Mouse (Mus musculus) MEL (cell line): ENCODE results near the gene Rpl13a. TPM values are rescaled to one million over a fixed set of nuclear protein-coding genes. Genes with fewer than 3 reads are reported as not detected.

ENCODE experiments used
- DNase-seq: peaks from one replicate; pipeline ENCODE4 v3.0.0; 2011; ENCODE audit warnings: low read depth, low spot score
- H3K27ac ChIP-seq: 2 replicates; pipeline ENCODE4 v1.5.1; 2012; ENCODE audit warnings: low read depth, mild to moderate bottlenecking, control low read depth, low read length, moderate library complexity; ENCODE audit not compliant: control insufficient read depth
- H3K27me3 ChIP-seq, 2 experiments: fragments of 150-350 bp in 1 of 2; sonication (generic) in 1 of 2; 2 replicates each; pipeline ENCODE4 v1.6.1; 2012; ENCODE audit warnings: low read length in 2 of 2, mild to moderate bottlenecking in 2 of 2, improper control_type of control experiment in 1 of 2, moderate library complexity in 1 of 2; ENCODE audit not compliant: insufficient read depth in 2 of 2, control insufficient read depth in 1 of 2
- H3K36me3 ChIP-seq, 2 experiments: 2 replicates each; pipeline ENCODE4 v1.6.1; 2012 to 2014; ENCODE audit warnings: low read length in 2 of 2, improper control_type of control experiment in 1 of 2, inconsistent platforms in 1 of 2, mild to moderate bottlenecking in 1 of 2; ENCODE audit not compliant: insufficient read depth in 2 of 2, control insufficient read depth in 1 of 2
- H3K4me1 ChIP-seq, 2 experiments: fragments of 150-350 bp in 1 of 2; sonication (generic) in 1 of 2; 2 replicates each; pipeline ENCODE4 v1.6.1; 2012; ENCODE audit warnings: low read length in 2 of 2, improper control_type of control experiment in 1 of 2, mild to moderate bottlenecking in 1 of 2; ENCODE audit not compliant: insufficient read depth in 2 of 2, control insufficient read depth in 1 of 2
- H3K4me3 ChIP-seq, 2 experiments: fragments of 150-350 bp in 1 of 2; sonication (generic) in 1 of 2; 2 replicates each; pipeline ENCODE4 v1.5.1; 2012; ENCODE audit warnings: low read depth in 2 of 2, low read length in 2 of 2, mild to moderate bottlenecking in 2 of 2, moderate library complexity in 2 of 2, control low read depth in 1 of 2, improper control_type of control experiment in 1 of 2; ENCODE audit not compliant: control insufficient read depth in 1 of 2, insufficient read depth in 1 of 2
- H3K79me2 ChIP-seq: 2 replicates; pipeline ENCODE4 v1.6.1; 2012; ENCODE audit warnings: mild to moderate bottlenecking, low read length, moderate library complexity; ENCODE audit not compliant: control insufficient read depth, poor library complexity, insufficient read depth
- H3K9ac ChIP-seq: 2 replicates; pipeline ENCODE4 v1.6.1; 2012; ENCODE audit warnings: low read depth, mild to moderate bottlenecking, control low read depth, low read length, moderate library complexity; ENCODE audit not compliant: control insufficient read depth, poor library complexity, severe bottlenecking
- H3K9me3 ChIP-seq: fragments of 150-350 bp; sonication (generic); replicated peaks from 2 replicates; pipeline ENCODE4 v1.6.1; 2012; ENCODE audit warnings: mild to moderate bottlenecking, low read length, improper control_type of control experiment, moderate library complexity; ENCODE audit not compliant: insufficient read depth
- CHD1 ChIP-seq: IDR thresholded peaks from 2 replicates; pipeline ENCODE4 v1.6.1; 2012; ENCODE audit warnings: low read depth, mild to moderate bottlenecking, inconsistent platforms, low read length, improper control_type of control experiment
- CHD2 ChIP-seq: IDR thresholded peaks from 2 replicates; pipeline ENCODE4 v1.6.1; 2011; ENCODE audit warnings: low read length, improper control_type of control experiment
- E2F4 ChIP-seq: IDR thresholded peaks from 2 replicates; pipeline ENCODE4 v1.6.1; 2011; ENCODE audit warnings: low read depth, low read length, improper control_type of control experiment, borderline replicate concordance
- ELF1 ChIP-seq: IDR thresholded peaks from 2 replicates; pipeline ENCODE4 v1.6.1; 2014; ENCODE audit warnings: low read depth, mild to moderate bottlenecking, inconsistent platforms, low read length, improper control_type of control experiment, moderate library complexity
- EP300 ChIP-seq, 2 experiments: IDR thresholded peaks; 2 replicates each; pipeline ENCODE4 v1.6.1; 2011; ENCODE audit warnings: improper control_type of control experiment in 2 of 2, low read length in 2 of 2, low read depth in 1 of 2, mild to moderate bottlenecking in 1 of 2
- ETS1 ChIP-seq: IDR thresholded peaks from 2 replicates; pipeline ENCODE4 v1.6.1; 2012; ENCODE audit warnings: low read depth, mild to moderate bottlenecking, inconsistent platforms, low read length, improper control_type of control experiment, moderate library complexity
- HCFC1 ChIP-seq: IDR thresholded peaks from 2 replicates; pipeline ENCODE4 v1.6.1; 2012; ENCODE audit warnings: low read depth, mild to moderate bottlenecking, inconsistent platforms, low read length, improper control_type of control experiment, moderate library complexity
- KAT2A ChIP-seq: conservative IDR thresholded peaks from 2 replicates; pipeline ENCODE4 v1.6.1; 2012; ENCODE audit warnings: low read depth, low read length, improper control_type of control experiment, inconsistent platforms
- MYC ChIP-seq: IDR thresholded peaks from 2 replicates; pipeline ENCODE4 v1.6.1; 2011; ENCODE audit warnings: low read depth, mild to moderate bottlenecking, low read length, improper control_type of control experiment, moderate library complexity
- NELFE ChIP-seq: IDR thresholded peaks from 2 replicates; pipeline ENCODE4 v1.6.1; 2011; ENCODE audit warnings: low read depth, low read length, improper control_type of control experiment
- POLR2A ChIP-seq, 2 experiments: IDR thresholded peaks; 2 replicates each; pipeline ENCODE4 v1.6.1; 2011 to 2012; ENCODE audit warnings: low read length in 2 of 2, mild to moderate bottlenecking in 2 of 2, control low read depth in 1 of 2, improper control_type of control experiment in 1 of 2, low read depth in 1 of 2, moderate library complexity in 1 of 2; ENCODE audit not compliant: control insufficient read depth in 1 of 2, insufficient read depth in 1 of 2, poor library complexity in 1 of 2
- POLR2AphosphoS2 ChIP-seq: IDR thresholded peaks from 2 replicates; pipeline ENCODE4 v1.6.1; 2011; ENCODE audit warnings: low read length, improper control_type of control experiment
- POLR2AphosphoS5 ChIP-seq: IDR thresholded peaks from 2 replicates; pipeline ENCODE4 v1.6.1; 2012; ENCODE audit warnings: low read depth, borderline replicate concordance, mild to moderate bottlenecking, inconsistent platforms, low read length, moderate library complexity, mixed read lengths
- RAD21 ChIP-seq: IDR thresholded peaks from 2 replicates; pipeline ENCODE4 v1.6.1; 2011; ENCODE audit warnings: mild to moderate bottlenecking, low read depth, low read length, improper control_type of control experiment
- SIN3A ChIP-seq: IDR thresholded peaks from 2 replicates; pipeline ENCODE4 v1.6.1; 2012; ENCODE audit warnings: low read length, improper control_type of control experiment, inconsistent platforms
- SMC3 ChIP-seq: IDR thresholded peaks from 2 replicates; pipeline ENCODE4 v1.6.1; 2011; ENCODE audit warnings: low read depth, low read length, improper control_type of control experiment
- TAL1 ChIP-seq: IDR thresholded peaks from 2 replicates; pipeline ENCODE4 v1.6.1; 2012; ENCODE audit warnings: mild to moderate bottlenecking, inconsistent platforms, low read length, moderate library complexity, mixed read lengths
- ZKSCAN1 ChIP-seq: IDR thresholded peaks from 2 replicates; pipeline ENCODE4 v1.6.1; 2012; ENCODE audit warnings: low read depth, mild to moderate bottlenecking, inconsistent platforms, low read length, improper control_type of control experiment, moderate library complexity
- ZMIZ1 ChIP-seq: IDR thresholded peaks from 2 replicates; pipeline ENCODE4 v1.6.1; 2012; ENCODE audit warnings: low read depth, mild to moderate bottlenecking, inconsistent platforms, low read length, improper control_type of control experiment, moderate library complexity
- ZNF384 ChIP-seq: IDR thresholded peaks from 2 replicates; pipeline ENCODE4 v1.6.1; 2012; ENCODE audit warnings: low read depth, mild to moderate bottlenecking, inconsistent platforms, low read length, improper control_type of control experiment
- polyA plus RNA-seq, 2 experiments: library from polyadenylated mRNA; stranded (reverse) in 1 of 2; unstranded in 1 of 2; fragments of >175 nt in 1 of 2; fragments of >200 nt in 1 of 2; gene quantifications; 2 replicates each; pipeline versions ENCODE4 v1.2.1 to v1.2.4; 2012; ENCODE audit warnings: low replicate concordance in 2 of 2, low read depth in 1 of 2; ENCODE audit not compliant: insufficient read length in 2 of 2, insufficient read depth in 1 of 2, missing spikeins in 1 of 2
- total RNA-seq: library from RNA; depleted of rRNA; stranded (reverse); fragments of 300-350 nt; gene quantifications from 2 replicates; pipeline ENCODE4 v1.2.3, GENCODE M21; 2012

Rpl13a gene
- total and polyA plus RNA-seq, 3 experiments, result 2,091 to 3,727 (median 3,160) TPM

DNA sequence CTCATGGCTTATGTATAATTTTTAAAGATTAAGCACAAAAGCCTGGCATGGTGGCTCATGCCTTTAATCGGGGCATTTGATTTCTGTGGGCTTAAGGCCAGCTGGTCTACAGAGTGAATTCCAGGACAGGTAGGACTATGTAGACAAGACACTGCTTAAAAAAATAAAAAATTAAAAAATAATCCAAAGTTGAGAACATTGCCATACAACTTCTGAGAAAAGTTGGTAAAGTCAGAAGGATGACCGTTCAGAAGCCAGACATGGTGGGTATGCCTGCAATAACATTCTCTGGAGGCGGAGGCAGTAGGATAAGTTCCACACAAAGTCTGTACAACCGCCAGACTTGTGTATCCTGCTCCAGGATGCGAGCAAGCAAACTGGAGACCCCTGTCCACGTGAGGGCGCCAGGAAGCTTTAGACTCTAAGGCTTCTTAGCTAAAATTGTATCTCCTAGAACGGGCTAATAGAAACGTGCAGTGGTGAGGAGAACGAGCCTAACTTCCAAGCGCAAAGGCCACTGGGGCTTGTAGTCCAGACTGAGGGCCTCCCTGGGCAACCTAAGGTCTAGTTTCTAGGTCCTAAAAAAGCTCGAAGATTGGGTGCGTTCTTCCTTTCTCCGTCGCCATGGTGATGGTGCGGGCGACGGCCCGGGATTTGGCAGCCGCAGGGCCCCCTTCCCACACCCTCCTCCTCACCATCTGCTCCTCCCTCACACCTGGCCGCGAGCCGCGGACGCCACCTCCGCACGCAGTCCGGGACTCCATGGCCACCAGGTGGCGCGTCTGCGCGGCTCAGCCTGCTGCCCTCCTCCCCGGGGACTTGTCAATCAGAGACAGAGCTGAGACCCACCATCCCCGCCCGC, 33.3 kb upstream of the Rpl13a start (continued):
- TF ChIP-seq MYC (peak; percentile 89; the same call in 1 of the 2 replicates), ETS1 (peak; percentile 43; the same call in 1 of the 2 replicates), RAD21 (peak; percentile 48), ZMIZ1 (no peak)

DNA sequence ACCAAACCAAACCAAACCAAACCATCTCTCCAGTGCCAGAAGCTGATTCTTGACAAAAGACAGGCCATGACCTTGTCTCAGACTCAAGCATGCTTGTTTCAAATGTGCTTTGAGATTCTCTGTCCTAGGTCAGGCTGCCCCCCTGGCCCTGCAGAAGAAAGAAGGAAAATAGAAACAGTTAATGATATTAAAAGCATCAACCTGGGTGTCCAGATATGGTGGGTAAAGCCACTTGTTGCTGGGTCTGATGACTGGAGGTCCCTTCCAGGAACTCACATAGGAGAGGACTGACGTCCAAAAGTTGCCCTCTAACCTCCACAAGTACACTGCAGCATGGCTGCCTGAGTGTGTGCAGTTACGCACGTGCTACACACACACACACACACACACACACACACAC, 32.3 kb upstream of the Rpl13a start:
- Histone ChIP-seq H3K27me3 (peaks cover 4 to 9% of the 10 kb centered on the region in 2 experiments; a peak in 3 of 4 replicates), H3K9me3 (no peaks in the 10 kb centered on the region)
- no peak for TF ChIP-seq ZKSCAN1
- TF ChIP-seq CHD1, result no peak
- TF ChIP-seq POLR2AphosphoS2, result no peak
- TF ChIP-seq TAL1, result no peak
- no peak for TF ChIP-seq NELFE
- TF ChIP-seq, all 39 proteins: peak for 0
- no peak overlapping the region for H3K4me3 ChIP-seq
- no peak for DNase-seq
- H3K36me3 ChIP-seq, result peaks cover 0 to 4% of the 10 kb centered on the region in 2 experiments; a peak in 1 of 4 replicates
- H3K27ac ChIP-seq, result no peak overlapping the region
- H3K4me1 ChIP-seq, result peaks cover 0 to 3% of the 10 kb centered on the region in 2 experiments; a peak in 3 of 4 replicates
- no peaks in the 10 kb centered on the region for H3K79me2 ChIP-seq
- H3K9ac ChIP-seq, result no peak overlapping the region

DNA sequence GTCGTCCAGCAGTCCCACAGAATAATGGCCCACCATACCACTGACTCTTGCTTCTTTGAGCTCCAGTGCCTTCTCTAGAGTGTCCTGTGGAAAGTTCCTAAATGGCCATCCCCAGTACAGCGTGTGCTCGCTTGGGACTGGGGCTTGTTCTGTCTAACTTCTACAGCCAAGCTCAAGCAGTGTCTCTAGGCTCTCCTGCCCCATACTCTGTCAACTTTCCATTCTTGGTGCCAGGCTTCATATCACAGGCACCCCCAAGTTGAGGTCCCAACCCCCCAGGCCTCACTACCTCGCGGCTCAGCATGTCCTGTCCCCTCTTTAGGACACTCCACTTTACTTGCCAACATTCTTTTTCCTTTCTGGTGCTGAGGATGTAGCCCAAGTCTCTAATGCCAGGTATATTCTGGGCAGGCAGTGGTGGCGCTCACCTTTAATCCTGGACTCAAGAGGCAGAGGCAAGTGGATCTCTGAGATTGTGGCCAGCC, 31.8 kb upstream of the Rpl13a start:
- peaks cover 1 to 8% of the 10 kb centered on the region in 2 experiments for H3K4me1 ChIP-seq
- no peak overlapping the region for H3K4me3 ChIP-seq
- H3K27ac ChIP-seq, result no peak overlapping the region
- H3K79me2 ChIP-seq, result no peaks in the 10 kb centered on the region
- no peak for DNase-seq
- TF ChIP-seq POLR2A (IDR thresholded peaks at IDR 0.05; ENCODE audit: control insufficient read depth in 1 of 2, insufficient read depth in 1 of 2, low read depth in 1 of 2, low read length in 2 of 2, poor library complexity in 1 of 2) (no peak), SMC3 (no peak)
- no peak overlapping the region for H3K9ac ChIP-seq
- peaks cover 0 to 5% of the 10 kb centered on the region in 2 experiments; a peak in 2 of 4 replicates for H3K36me3 ChIP-seq
- peaks cover 4 to 6% of the 10 kb centered on the region in 2 experiments; a peak in 3 of 4 replicates for H3K27me3 ChIP-seq
- H3K9me3 ChIP-seq, result no peaks in the 10 kb centered on the region

DNA sequence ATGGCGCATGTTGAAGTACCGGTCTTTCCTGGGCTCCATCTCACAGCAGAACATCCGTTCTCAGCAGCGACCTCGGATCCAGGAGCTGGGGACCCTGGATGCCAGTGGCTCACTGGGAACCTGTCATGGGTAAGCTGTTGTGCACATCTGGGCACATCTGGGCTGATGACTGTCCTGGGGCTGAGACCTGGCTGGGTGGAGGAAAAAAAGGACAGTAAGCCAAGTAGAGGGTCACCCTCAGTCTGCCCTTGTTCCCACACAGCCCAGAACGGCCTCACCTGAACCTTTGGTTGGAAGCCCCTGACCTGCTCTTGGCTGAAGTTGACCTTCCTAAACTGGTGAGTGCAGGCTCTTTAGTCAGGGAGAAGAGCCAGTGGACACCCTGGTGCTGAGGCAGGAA, 30.4 kb upstream of the Rpl13a start:
- H3K27ac ChIP-seq, result no peak overlapping the region
- no peaks in the 10 kb centered on the region for H3K9me3 ChIP-seq
- DNase-seq, result no peak
- H3K9ac ChIP-seq, result no peak overlapping the region
- H3K79me2 ChIP-seq, result peaks cover 2% of the 10 kb centered on the region; the same call in 1 of the 2 replicates
- TF ChIP-seq CHD2, result no peak
- TF ChIP-seq SIN3A, result no peak
- TF ChIP-seq ZNF384, result no peak
- no peak for TF ChIP-seq ETS1
- TF ChIP-seq HCFC1, result no peak
- no peak for TF ChIP-seq TAL1
- TF ChIP-seq NELFE, result no peak
- no peak for TF ChIP-seq ELF1
- TF ChIP-seq POLR2A (IDR thresholded peaks at IDR 0.05; ENCODE audit: control insufficient read depth in 1 of 2, insufficient read depth in 1 of 2, low read depth in 1 of 2, low read length in 2 of 2, poor library complexity in 1 of 2), result no peak
- TF ChIP-seq POLR2AphosphoS5, result no peak
- no peak for TF ChIP-seq MYC
- no peak for TF ChIP-seq EP300 (IDR thresholded peaks at IDR 0.05; ENCODE audit: low read depth in 1 of 2, low read length in 2 of 2)
- TF ChIP-seq E2F4, result no peak
- no peak for TF ChIP-seq KAT2A
- TF ChIP-seq, all 39 proteins: peak for 0
- no peak overlapping the region for H3K4me3 ChIP-seq
- peaks cover 0 to 1% of the 10 kb centered on the region in 2 experiments; a peak in 1 of 4 replicates for H3K27me3 ChIP-seq
- H3K4me1 ChIP-seq, result peaks cover 4 to 12% of the 10 kb centered on the region in 2 experiments
- peaks cover 0 to 8% of the 10 kb centered on the region in 2 experiments; a peak in 2 of 4 replicates for H3K36me3 ChIP-seq
